Mouse (Mus musculus): ENCODE data around the gene Car2. TPM values are rescaled to one million over a fixed set of nuclear protein-coding genes. Genes with fewer than 3 reads are reported as not detected.

Gene Car2
- 363 and 437 TPM in 2 replicates for polyA plus RNA-seq (2012; rRNA removed)

DNA sequence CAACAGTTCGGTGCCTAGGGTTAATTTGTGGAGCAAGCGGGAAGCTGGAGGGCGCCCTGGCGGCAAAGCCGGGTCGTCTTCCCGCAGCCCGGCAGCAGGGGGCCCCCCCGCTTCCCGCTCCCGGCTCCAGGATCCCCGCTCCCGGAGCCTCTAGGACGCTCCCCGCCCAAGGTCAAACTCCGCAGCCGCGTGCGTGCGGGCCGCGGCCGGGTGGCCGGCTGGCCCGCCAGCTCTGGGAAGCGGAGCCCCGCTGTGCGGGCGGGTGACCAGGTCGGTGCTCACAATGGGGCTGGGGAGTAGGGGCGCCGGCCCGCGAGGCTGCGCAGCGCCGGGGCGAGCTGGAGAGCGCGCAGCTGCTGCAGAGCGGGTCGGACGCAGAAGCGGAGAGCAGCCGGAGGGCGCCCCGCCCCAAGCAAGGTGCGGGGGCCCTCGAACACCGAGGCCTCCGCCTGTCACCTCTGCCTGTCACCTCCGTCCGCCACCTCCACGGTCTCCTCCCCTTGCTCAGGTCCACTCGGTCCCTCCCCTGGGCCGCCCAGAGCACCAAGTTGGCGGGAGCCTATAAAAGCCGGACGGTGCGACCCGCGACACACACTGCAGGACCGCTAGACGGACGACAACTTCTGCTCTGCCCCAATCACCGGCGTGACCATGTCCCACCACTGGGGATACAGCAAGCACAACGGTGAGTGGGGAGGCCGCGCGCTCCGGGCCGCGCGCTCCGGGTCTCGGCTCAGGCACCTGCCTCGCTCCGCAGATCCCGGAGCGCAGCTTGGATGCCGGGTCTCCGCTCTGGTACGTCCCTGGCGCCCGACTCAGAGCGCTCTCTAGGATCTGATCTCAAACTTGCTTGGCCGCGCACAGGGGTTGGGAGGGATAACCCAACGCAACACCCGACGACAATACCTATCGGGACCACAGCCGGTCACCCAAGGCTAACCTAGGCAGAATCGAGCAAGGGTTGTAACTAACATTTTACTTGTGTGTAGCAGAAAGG, at the start of gene Car2:
TSS of gene Car2 (plus strand) at position 172 of the 997 bp plus-strand sequence.
- TF ChIP-seq CTCF (IDR thresholded peaks at IDR 0.05; ENCODE audit: extremely low read depth, insufficient read depth, low read length) (peak; percentile 15; the same call in 1 of the 2 replicates), POLR2A (IDR thresholded peaks at IDR 0.05; ENCODE audit: extremely low read depth, insufficient read depth, low read length) (peak; percentile 59)
- peak within 1 kb of the TSS; percentile 60 for H3K4me3 ChIP-seq (ENCODE audit: insufficient read depth, low read length)
- H3K27ac ChIP-seq (ENCODE audit: insufficient read depth, low read length) = peak within 1 kb of the TSS; percentile 68
- no peaks in the 10 kb centered on the region for H3K4me1 ChIP-seq (ENCODE audit: control insufficient read depth, insufficient read depth, low read length)

DNA sequence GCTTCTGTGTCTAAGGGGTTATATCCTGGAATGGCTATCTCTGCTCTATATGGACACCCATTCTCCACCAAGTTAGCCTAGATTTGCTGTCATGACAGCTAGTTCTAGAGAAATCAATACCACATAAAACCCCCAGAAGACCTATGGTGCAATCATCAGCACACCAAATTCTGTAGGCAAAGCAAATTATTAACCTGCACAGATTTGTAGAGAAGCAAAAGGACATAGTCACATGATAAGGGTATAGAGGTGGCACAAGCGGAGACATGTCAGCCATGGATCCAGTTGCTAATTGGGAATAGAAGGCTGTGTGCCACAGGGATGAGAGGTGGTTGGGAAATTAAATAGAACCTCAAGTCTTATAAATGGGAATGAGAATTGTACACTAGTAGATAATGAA, 47.1 kb upstream of the Car2 start:
- Histone ChIP-seq H3K4me1 (ENCODE audit: control insufficient read depth, insufficient read depth, low read length) (no peaks in the 10 kb centered on the region), H3K4me3 (ENCODE audit: insufficient read depth, low read length) (no peak overlapping the region), H3K27ac (ENCODE audit: insufficient read depth, low read length) (no peak overlapping the region)
- no peak for TF ChIP-seq POLR2A (IDR thresholded peaks at IDR 0.05; ENCODE audit: extremely low read depth, insufficient read depth, low read length)
- no peak for TF ChIP-seq CTCF (IDR thresholded peaks at IDR 0.05; ENCODE audit: extremely low read depth, insufficient read depth, low read length)

DNA sequence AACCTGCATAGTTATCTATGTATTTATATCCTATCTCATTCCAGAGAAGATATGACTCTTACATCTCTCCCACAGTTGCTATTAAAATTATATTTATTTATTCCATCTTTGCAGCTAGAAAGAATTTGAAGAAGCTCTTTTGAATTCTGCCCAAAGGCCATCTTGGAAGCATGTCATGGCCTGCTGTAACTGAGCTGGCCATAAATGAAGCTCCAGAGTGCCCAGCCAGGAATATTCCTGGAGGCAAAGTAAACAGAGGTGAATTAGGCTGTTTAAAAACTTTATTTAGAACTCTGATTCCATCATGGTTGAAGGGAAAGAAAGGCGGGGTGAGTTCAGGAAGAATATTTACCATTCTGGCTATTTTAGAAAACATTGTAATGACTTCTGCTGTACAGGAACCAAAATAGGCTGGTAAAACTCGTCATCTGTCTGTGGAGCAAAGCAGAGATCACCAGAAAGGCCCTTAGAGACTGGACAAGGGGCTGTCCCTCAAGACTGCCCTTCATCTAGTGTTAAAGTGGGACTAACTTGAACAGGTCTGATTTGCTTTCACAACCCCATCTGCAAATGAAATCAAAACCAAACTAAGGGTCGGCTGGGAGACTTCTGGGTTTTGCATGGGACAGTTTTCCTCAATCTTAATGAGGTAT, 46.5 kb upstream of the Car2 start:
- TF ChIP-seq POLR2A (IDR thresholded peaks at IDR 0.05; ENCODE audit: extremely low read depth, insufficient read depth, low read length) (no peak), CTCF (IDR thresholded peaks at IDR 0.05; ENCODE audit: extremely low read depth, insufficient read depth, low read length) (no peak)
- Histone ChIP-seq H3K4me3 (ENCODE audit: insufficient read depth, low read length) (no peak overlapping the region), H3K4me1 (ENCODE audit: control insufficient read depth, insufficient read depth, low read length) (no peaks in the 10 kb centered on the region), H3K27ac (ENCODE audit: insufficient read depth, low read length) (no peak overlapping the region)

DNA sequence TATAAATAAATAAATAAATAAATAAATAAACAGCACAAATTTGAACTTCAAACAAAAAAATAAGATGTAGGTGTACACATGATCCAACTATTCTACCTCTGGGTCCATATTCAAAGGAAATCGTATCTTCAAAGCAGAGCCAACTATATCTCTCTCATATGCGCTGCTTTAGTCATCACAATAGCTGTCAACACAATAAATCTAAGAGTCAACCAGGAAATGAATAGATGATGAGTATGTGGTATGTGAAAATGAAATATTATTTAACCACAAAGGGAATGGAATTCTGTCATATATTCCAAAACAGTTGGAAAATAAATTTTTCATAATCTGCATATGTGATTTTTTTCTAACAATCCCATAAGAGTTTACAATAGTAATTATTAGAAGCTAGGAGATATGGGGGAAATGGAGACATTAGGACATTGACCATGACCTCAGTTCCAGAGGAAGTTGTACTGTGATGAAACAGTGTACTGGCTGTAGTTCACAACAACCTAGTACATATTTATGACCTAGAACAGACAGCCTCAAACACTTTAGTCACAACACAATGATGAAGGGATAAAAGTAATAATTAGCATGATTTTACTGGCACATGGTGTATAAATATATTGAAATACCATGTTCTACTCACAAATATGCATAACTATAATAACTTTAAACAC, 37.4 kb upstream of the Car2 start:
- Histone ChIP-seq H3K27ac (ENCODE audit: insufficient read depth, low read length) (no peak overlapping the region), H3K4me1 (ENCODE audit: control insufficient read depth, insufficient read depth, low read length) (no peaks in the 10 kb centered on the region), H3K4me3 (ENCODE audit: insufficient read depth, low read length) (no peak overlapping the region)
- no peak for TF ChIP-seq CTCF (IDR thresholded peaks at IDR 0.05; ENCODE audit: extremely low read depth, insufficient read depth, low read length)
- no peak for TF ChIP-seq POLR2A (IDR thresholded peaks at IDR 0.05; ENCODE audit: extremely low read depth, insufficient read depth, low read length)

DNA sequence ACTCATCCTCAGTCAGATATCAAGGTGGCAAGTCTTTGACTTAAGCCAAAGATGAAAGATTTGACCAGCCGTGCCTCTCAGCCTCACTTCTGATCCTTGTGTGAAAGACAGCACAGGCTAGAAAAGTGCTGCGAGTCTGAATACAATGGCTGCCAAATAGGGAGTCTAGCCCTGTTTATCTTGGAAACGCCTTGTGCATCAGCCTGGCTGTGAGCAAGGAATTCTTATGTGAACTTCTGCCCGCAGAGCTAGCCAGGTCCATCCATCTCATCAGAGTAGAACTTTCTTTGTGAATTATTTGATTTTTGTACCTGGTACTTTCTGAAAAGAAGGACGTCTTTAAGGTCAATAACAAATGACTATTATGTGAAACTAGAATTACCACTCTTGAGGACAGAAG, 32.1 kb upstream of the Car2 start:
- Histone ChIP-seq H3K4me3 (ENCODE audit: insufficient read depth, low read length) (no peak overlapping the region), H3K4me1 (ENCODE audit: control insufficient read depth, insufficient read depth, low read length) (no peaks in the 10 kb centered on the region), H3K27ac (ENCODE audit: insufficient read depth, low read length) (no peak overlapping the region)
- no peak for TF ChIP-seq CTCF (IDR thresholded peaks at IDR 0.05; ENCODE audit: extremely low read depth, insufficient read depth, low read length)

DNA sequence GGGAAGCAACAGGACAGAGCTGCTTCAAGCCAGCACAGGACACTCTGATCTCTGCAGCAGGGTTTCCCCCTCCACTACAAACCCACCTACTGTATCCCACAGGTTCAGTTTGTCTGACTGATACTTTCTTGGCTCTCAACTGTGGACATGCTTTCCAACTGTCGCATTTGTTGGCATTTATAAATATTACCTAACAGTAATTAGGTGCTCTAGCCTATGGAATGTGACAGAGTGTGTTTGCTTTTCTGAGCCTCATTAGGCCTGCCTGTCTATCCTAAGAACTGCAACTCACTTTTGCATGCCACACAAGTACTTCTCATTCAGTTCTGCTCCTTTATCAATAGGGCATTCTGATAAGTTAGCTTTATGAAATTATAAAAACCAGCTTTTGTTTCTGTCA, 31.6 kb upstream of the Car2 start:
- Histone ChIP-seq H3K27ac (ENCODE audit: insufficient read depth, low read length) (no peak overlapping the region), H3K4me3 (ENCODE audit: insufficient read depth, low read length) (no peak overlapping the region), H3K4me1 (ENCODE audit: control insufficient read depth, insufficient read depth, low read length) (no peaks in the 10 kb centered on the region)
- TF ChIP-seq CTCF (IDR thresholded peaks at IDR 0.05; ENCODE audit: extremely low read depth, insufficient read depth, low read length) = no peak

DNA sequence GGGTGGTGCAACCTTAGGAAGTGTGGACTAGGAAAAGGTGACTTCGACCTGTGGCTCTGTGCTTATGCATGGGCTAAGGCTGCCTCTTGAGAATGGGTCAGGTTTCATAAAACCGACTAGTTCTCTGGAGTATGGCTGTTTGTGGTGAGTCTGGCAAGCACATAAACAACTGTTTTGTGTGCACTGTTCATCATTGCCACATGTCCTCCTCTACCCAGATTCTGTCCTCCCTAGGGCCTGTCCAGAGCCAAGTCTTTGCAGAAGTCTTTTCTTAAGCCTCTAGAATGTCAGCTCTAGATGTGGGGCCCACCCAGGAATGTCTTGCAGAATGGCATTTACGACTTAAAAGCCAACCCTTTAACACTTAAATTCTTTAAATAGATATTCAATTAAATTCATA, 28.2 kb upstream of the Car2 start:
- TF ChIP-seq CTCF (IDR thresholded peaks at IDR 0.05; ENCODE audit: extremely low read depth, insufficient read depth, low read length) (no peak), POLR2A (IDR thresholded peaks at IDR 0.05; ENCODE audit: extremely low read depth, insufficient read depth, low read length) (no peak)

DNA sequence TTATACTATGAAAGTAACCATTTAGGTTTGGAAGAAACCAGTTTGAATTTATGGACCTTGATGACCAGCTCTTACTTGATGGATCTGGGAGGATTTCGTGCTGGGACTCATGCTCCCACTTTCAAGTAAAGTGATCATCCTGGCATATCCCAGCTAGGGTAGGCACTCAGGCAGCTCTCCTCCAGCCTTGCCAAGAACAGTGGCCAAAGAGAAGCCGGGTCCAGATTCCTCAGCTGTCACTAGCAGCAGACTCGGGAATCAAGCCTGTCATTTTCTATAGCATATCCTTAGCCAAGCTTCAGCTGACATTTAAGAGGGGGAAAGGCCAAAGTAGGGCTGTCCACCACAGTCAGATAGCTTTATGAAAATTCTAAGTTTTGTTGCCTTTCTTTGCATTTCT, 25.8 kb upstream of the Car2 start:
- Histone ChIP-seq H3K4me3 (ENCODE audit: insufficient read depth, low read length) (no peak overlapping the region), H3K27ac (ENCODE audit: insufficient read depth, low read length) (no peak overlapping the region), H3K4me1 (ENCODE audit: control insufficient read depth, insufficient read depth, low read length) (no peaks in the 10 kb centered on the region)
- no peak for TF ChIP-seq POLR2A (IDR thresholded peaks at IDR 0.05; ENCODE audit: extremely low read depth, insufficient read depth, low read length)
- TF ChIP-seq CTCF (IDR thresholded peaks at IDR 0.05; ENCODE audit: extremely low read depth, insufficient read depth, low read length) = no peak

More for the DNA sequence above, 28.2 kb upstream of the Car2 start:
- Histone ChIP-seq H3K27ac (ENCODE audit: insufficient read depth, low read length) (no peak overlapping the region), H3K4me3 (ENCODE audit: insufficient read depth, low read length) (no peak overlapping the region), H3K4me1 (ENCODE audit: control insufficient read depth, insufficient read depth, low read length) (no peaks in the 10 kb centered on the region)

DNA sequence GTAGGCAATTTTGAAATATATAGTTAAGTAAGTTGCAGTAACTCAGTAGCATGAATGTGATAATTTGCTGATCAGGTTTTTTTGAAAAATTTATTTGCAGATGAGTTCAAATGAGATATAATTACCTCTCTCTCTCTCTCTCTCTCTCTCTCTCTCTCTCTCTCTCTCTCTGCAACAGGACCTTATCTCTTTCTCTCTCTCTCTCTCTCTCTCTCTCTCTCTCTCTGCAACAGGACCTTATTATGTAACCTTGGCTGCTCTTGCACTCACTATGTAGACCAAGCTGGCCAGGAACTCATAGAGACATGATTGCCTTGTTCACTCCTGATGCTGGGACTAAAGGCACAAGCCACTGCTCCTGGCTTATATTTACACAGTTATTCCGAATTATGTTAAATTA, 24.9 kb upstream of the Car2 start:
- TF ChIP-seq POLR2A (IDR thresholded peaks at IDR 0.05; ENCODE audit: extremely low read depth, insufficient read depth, low read length) = no peak

More for the DNA sequence above, 24.9 kb upstream of the Car2 start:
- Histone ChIP-seq H3K4me3 (ENCODE audit: insufficient read depth, low read length) (no peak overlapping the region), H3K4me1 (ENCODE audit: control insufficient read depth, insufficient read depth, low read length) (no peaks in the 10 kb centered on the region), H3K27ac (ENCODE audit: insufficient read depth, low read length) (no peak overlapping the region)

Measured in cortical plate, adult 2 months (tissue).